ENCODE assay signal across 8 mouse cellular contexts in genomic region chr13:15741771-15742170, GRCm38 (mm10).
DNase-seq lines count a peak whose midpoint lies in the region; ATAC-seq and TF ChIP-seq lines count a peak whose summit lies in the region.

No protein-coding gene starts in this region.

- no peak overlapping the region for H3K9ac ChIP-seq in neural tube, embryonic 13.5 days
- no peak overlapping the region for H3K9ac ChIP-seq in hindbrain, postnatal 0 days (replicated peaks; ENCODE audit: low read length)
- H3K9ac ChIP-seq in neural tube, embryonic 14.5 days (replicated peaks; ENCODE audit: low read depth, low read length) = no peak overlapping the region

- no peaks in the 10 kb centered on the region for H3K27me3 ChIP-seq in neural tube, embryonic 13.5 days
- no peaks in the 10 kb centered on the region for H3K27me3 ChIP-seq in hindbrain, postnatal 0 days (ENCODE audit: insufficient read depth, low read length)
- H3K27me3 ChIP-seq in neural tube, embryonic 14.5 days (ENCODE audit: control insufficient read depth, insufficient read depth, low read length) = no peaks in the 10 kb centered on the region

- no peaks in the 10 kb centered on the region for H3K4me1 ChIP-seq in neural tube, embryonic 13.5 days (replicated peaks)
- peaks cover 7% of the 10 kb centered on the region for H3K4me1 ChIP-seq in hindbrain, postnatal 0 days (ENCODE audit: insufficient read depth, low read length)
- no peaks in the 10 kb centered on the region for H3K4me1 ChIP-seq in neural tube, embryonic 14.5 days (ENCODE audit: control insufficient read depth, insufficient read depth, low read length)

- no peaks in the 10 kb centered on the region for H3K9me3 ChIP-seq in neural tube, embryonic 13.5 days
- H3K9me3 ChIP-seq in hindbrain, postnatal 0 days (ENCODE audit: low read length) = no peaks in the 10 kb centered on the region; the same call in 1 of the 2 replicates
- H3K9me3 ChIP-seq in neural tube, embryonic 14.5 days (ENCODE audit: control insufficient read depth, low read length) = no peaks in the 10 kb centered on the region

- H3K36me3 ChIP-seq in neural tube, embryonic 13.5 days = no peaks in the 10 kb centered on the region
- H3K36me3 ChIP-seq in hindbrain, postnatal 0 days (ENCODE audit: insufficient read depth, low read length) = no peaks in the 10 kb centered on the region
- H3K36me3 ChIP-seq in neural tube, embryonic 14.5 days (ENCODE audit: control insufficient read depth, insufficient read depth, low read length) = no peaks in the 10 kb centered on the region

- H3K4me3 ChIP-seq in neural tube, embryonic 13.5 days = no peak overlapping the region
- H3K4me3 ChIP-seq in hindbrain, postnatal 0 days (ENCODE audit: low read length) = no peak overlapping the region
- no peak overlapping the region for H3K4me3 ChIP-seq in neural tube, embryonic 14.5 days (ENCODE audit: low read depth, low read length)

- peak; percentile 86 for ATAC-seq in neural tube, embryonic 13.5 days (ENCODE audit: low read depth)
- ATAC-seq in hindbrain, postnatal 0 days = peak; percentile 92
- peak; percentile 82 for ATAC-seq in neural tube, embryonic 14.5 days (ENCODE audit: low read depth)
- no peak for ATAC-seq in monocyte, adult 5-6 weeks (replicated peaks; ENCODE audit: insufficient number of reproducible peaks, low FRiP score, low TSS enrichment, poor library complexity, severe bottlenecking)

- 0 out of 2 replicates have a peak overlapping the region, but pooled peaks have one; percentile 23 for H3K27ac ChIP-seq in neural tube, embryonic 13.5 days (replicated peaks)
- H3K27ac ChIP-seq in hindbrain, postnatal 0 days = no peak overlapping the region
- H3K27ac ChIP-seq in neural tube, embryonic 14.5 days (ENCODE audit: low read depth, low read length) = no peak overlapping the region

- 56% methylated on average over 1 of the region's 1 CpGs for WGBS in neural tube, embryonic 13.5 days
- WGBS in hindbrain, postnatal 0 days = 16% methylated on average over 1 of the region's 1 CpGs
- WGBS in neural tube, embryonic 14.5 days = 52% methylated on average over 1 of the region's 1 CpGs

- TF ChIP-seq CTCF in hindbrain, postnatal 0 days (IDR thresholded peaks at IDR 0.05; ENCODE audit: low read depth) = no peak

- no peak for DNase-seq in neural tube, embryonic 10.5 days (ENCODE audit: extremely low spot score, low spot score)
- DNase-seq in frontal cortex, postnatal 36 days (ENCODE audit: low spot score in 2 of 2) = peak; percentile 49 to 78
- peak; percentile 87 for DNase-seq in hindbrain, postnatal 0 days (ENCODE audit: low spot score)
- peak; percentile 49 to 50 for DNase-seq in left cerebral cortex, adult 18-20 months (ENCODE audit: low spot score in 2 of 2)
- no peak for DNase-seq in thymus, postnatal 4 days

- no peak overlapping the region for H3K4me2 ChIP-seq in neural tube, embryonic 13.5 days
- no peak overlapping the region for H3K4me2 ChIP-seq in hindbrain, postnatal 0 days (ENCODE audit: low read depth, low read length)
- H3K4me2 ChIP-seq in neural tube, embryonic 14.5 days (ENCODE audit: low read depth, low read length) = no peak overlapping the region

Comparison
In these comparisons a context has a peak if more than half of its experiments do, and no peak if none do; other contexts are left out.
1. DNase-seq: peak in frontal cortex, postnatal 36 days (2 of 2), hindbrain, postnatal 0 days (single experiment) and left cerebral cortex, adult 18-20 months (2 of 2); none in neural tube, embryonic 10.5 days (single experiment) and thymus, postnatal 4 days (single experiment).